Mouse (Mus musculus) 3134 (cell line): Measurements from ENCODE around the gene Shd.

Experiments used
- DNase-seq: peaks from one replicate; pipeline ENCODE4 v3.0.0-alpha.2; 2011; ENCODE audit warnings: low spot score; ENCODE audit not compliant: insufficient read length; ENCODE audit errors: extremely low read depth

The Shd gene

GRCm38 (mm10) chr17:56023386-56023785 lies 53.1 kb downstream of the Shd start:
- no peak for DNase-seq

GRCm38 (mm10) chr17:56024476-56024875 lies 54.2 kb downstream of the Shd start:
- no peak for DNase-seq

GRCm38 (mm10) chr17:56024931-56025330 lies 54.7 kb downstream of the Shd start:
- DNase-seq: no peak
